Mouse (Mus musculus) heart, postnatal 0 days (tissue): ENCODE data around the gene Tgm4. TPM values are rescaled to one million over a fixed set of nuclear protein-coding genes. Genes with fewer than 3 reads are reported as not detected.
A peak's percentile ranks its signal among the peaks of the same experiment; 100 is the strongest.

Source experiments
- ATAC-seq: fragments of 200-750 bp; cut with Nextera tagmentation; 2 replicates; pipeline ENCODE4 v1.8.0; 2017; ENCODE audit warnings: low read depth, moderate number of reproducible peaks, moderate library complexity; ENCODE audit not compliant: insufficient read depth
- DNase-seq: peaks from one replicate; pipeline ENCODE4 v3.0.0-alpha.2; 2016; ENCODE audit warnings: low spot score
- H3K27ac ChIP-seq: fragments of 300-500 bp; sonication (generic); 2 replicates; pipeline ENCODE4 v1.5.1; 2014; ENCODE audit warnings: low read depth, mild to moderate bottlenecking
- H3K27me3 ChIP-seq: fragments of 300-500 bp; sonication (generic); 2 replicates; pipeline ENCODE4 v1.6.1; 2014; ENCODE audit warnings: low read length, mixed read lengths; ENCODE audit not compliant: control insufficient read depth, insufficient read depth
- H3K36me3 ChIP-seq: fragments of 300-500 bp; sonication (generic); replicated peaks from 2 replicates; pipeline ENCODE4 v1.6.1; 2014; ENCODE audit warnings: low read length, mixed read lengths; ENCODE audit not compliant: control insufficient read depth, insufficient read depth
- H3K4me1 ChIP-seq: fragments of 300-500 bp; sonication (generic); 2 replicates; pipeline ENCODE4 v1.6.1; 2014; ENCODE audit warnings: antibody characterized with exemption; ENCODE audit not compliant: control insufficient read depth, insufficient read depth
- H3K4me2 ChIP-seq: fragments of 300-500 bp; sonication (generic); 2 replicates; pipeline ENCODE4 v1.6.1; 2014; ENCODE audit warnings: low read depth, mild to moderate bottlenecking, low read length, moderate library complexity
- H3K4me3 ChIP-seq: fragments of 300-500 bp; sonication (generic); 2 replicates; pipeline ENCODE4 v1.5.1; 2014; ENCODE audit warnings: low read depth, low read length
- H3K9ac ChIP-seq: fragments of 300-500 bp; sonication (generic); replicated peaks from 2 replicates; pipeline ENCODE4 v1.6.1; 2014; ENCODE audit warnings: low read depth, low read length, mixed read lengths
- H3K9me3 ChIP-seq: fragments of 300-500 bp; sonication (generic); replicated peaks from 2 replicates; pipeline ENCODE4 v1.6.1; 2016; ENCODE audit warnings: low read length; ENCODE audit not compliant: control insufficient read depth
- CTCF ChIP-seq: IDR thresholded peaks from 2 replicates; pipeline ENCODE4 v1.5.1; 2016; ENCODE audit warnings: antibody characterized with exemption, control low read depth, low read depth
- EP300 ChIP-seq: IDR thresholded peaks from 2 replicates; pipeline ENCODE4 v1.6.1; 2016; ENCODE audit warnings: antibody characterized with exemption, low read depth
- WGBS: fragments of 180-500 bp; shearing (Covaris S2); extraction: QIAGEN DNeasy Blood & Tissue Kit; methylation state at CpG from one replicate; pipeline ENCODE4 v1.1.7; 2014; 5-methylcytosine and 5-hydroxymethylcytosine counted together
- polyA plus RNA-seq: library from polyadenylated mRNA; unstranded; fragments of >200 nt; fragmentation: Nextera tagmentation; extraction: Ambion mirVana; gene quantifications from 2 replicates; pipeline ENCODE4 v1.2.1, GENCODE M21; 2015
- total RNA-seq: library from RNA; depleted of rRNA; stranded (reverse); fragments of >200 nt; gene quantifications from 2 replicates; pipeline ENCODE4 v1.2.3, GENCODE M21; 2014; ENCODE audit warnings: low replicate concordance

Tgm4 gene
- total and polyA plus RNA-seq, 2 experiments from 2014 or later: 0.20 TPM; not detected in 1

GRCm38 (mm10) chr9:123087558-123087957 lies 53.0 kb downstream of the Tgm4 start:
- H3K4me1 ChIP-seq: no peaks in the 10 kb centered on the region
- H3K9me3 ChIP-seq: no peaks in the 10 kb centered on the region
- H3K4me3 ChIP-seq: no peak overlapping the region
- DNase-seq: no peak
- H3K36me3 ChIP-seq: peaks cover 66% of the 10 kb centered on the region
- H3K27ac ChIP-seq: no peak overlapping the region
- no peaks in the 10 kb centered on the region for H3K27me3 ChIP-seq
- no peak overlapping the region for H3K4me2 ChIP-seq
- no peak overlapping the region for H3K9ac ChIP-seq
- no peak for ATAC-seq
- 35% methylated on average over 3 of the region's 3 CpGs for WGBS
- no peak for TF ChIP-seq EP300
- TF ChIP-seq CTCF: no peak

DNA sequence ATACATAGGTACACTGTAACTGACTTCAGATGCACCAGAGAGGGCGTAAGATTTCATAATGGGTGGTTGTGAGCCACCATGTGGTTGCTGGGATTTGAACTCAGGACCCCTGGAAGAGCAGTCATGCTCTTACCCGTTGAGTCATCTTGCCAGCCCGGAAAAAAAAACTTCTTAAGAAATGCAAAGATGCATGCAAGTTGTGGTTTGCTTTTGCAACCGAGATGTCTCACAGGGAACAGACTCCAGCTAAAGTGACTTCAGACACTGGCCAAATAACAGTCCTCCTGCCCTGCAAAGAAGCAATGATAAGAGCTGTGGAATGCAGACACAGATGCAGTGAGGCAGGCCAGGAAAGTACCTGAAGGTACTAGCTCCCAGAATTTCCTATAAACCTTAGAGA lies 56.3 kb downstream of the Tgm4 start:
- no peak overlapping the region for H3K4me3 ChIP-seq
- no peak overlapping the region for H3K4me2 ChIP-seq
- no peaks in the 10 kb centered on the region for H3K9me3 ChIP-seq
- ATAC-seq (no peak), DNase-seq (no peak)
- 79% methylated on average over 4 of the region's 4 CpGs for WGBS
- TF ChIP-seq CTCF: no peak
- TF ChIP-seq EP300: no peak
- H3K27me3 ChIP-seq: no peaks in the 10 kb centered on the region
- H3K36me3 ChIP-seq: peaks cover 46% of the 10 kb centered on the region
- H3K4me1 ChIP-seq: no peaks in the 10 kb centered on the region
- no peak overlapping the region for H3K9ac ChIP-seq
- H3K27ac ChIP-seq: no peak overlapping the region

- ATAC-seq: no peak
- peaks cover 50% of the 10 kb centered on the region for H3K36me3 ChIP-seq
- H3K27ac ChIP-seq: no peak overlapping the region
- H3K4me1 ChIP-seq: no peaks in the 10 kb centered on the region
- no peaks in the 10 kb centered on the region for H3K27me3 ChIP-seq
- H3K9ac ChIP-seq: no peak overlapping the region
- H3K9me3 ChIP-seq: no peaks in the 10 kb centered on the region
- 92% methylated on average over 16 of the region's 16 CpGs for WGBS
- no peak overlapping the region for H3K4me2 ChIP-seq
- TF ChIP-seq EP300 (no peak), CTCF (no peak)
- H3K4me3 ChIP-seq: no peak overlapping the region
- no peak for DNase-seq
Observed at GRCm38 (mm10) chr9:123099631-123100455, 65.3 kb downstream of the Tgm4 start.

DNA sequence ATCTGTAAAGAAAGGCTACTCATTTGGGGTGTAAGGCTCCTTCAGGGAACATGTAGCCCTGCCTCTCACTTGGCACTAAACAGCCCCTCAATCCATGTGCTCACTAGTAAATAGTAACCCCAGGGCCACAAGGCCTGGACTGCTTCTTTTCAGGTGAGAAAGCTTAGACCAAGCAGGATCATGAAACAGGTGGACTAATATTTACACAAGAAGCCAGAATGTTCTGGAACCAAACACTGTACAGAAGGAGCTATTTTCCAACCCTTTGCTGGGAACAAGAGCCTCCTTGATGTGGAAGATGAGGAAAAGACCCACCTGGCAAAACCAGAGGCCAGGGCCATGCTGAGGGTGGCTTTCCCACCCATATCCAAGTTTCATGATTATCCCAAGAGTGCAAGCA lies 68.9 kb downstream of the Tgm4 start:
- ATAC-seq (no peak), DNase-seq (no peak)
- Histone ChIP-seq H3K4me3 (no peak overlapping the region), H3K27me3 (no peaks in the 10 kb centered on the region), H3K9me3 (no peaks in the 10 kb centered on the region), H3K4me1 (no peaks in the 10 kb centered on the region), H3K27ac (no peak overlapping the region), H3K4me2 (no peak overlapping the region), H3K36me3 (peaks cover 25% of the 10 kb centered on the region), H3K9ac (no peak overlapping the region)
- TF ChIP-seq EP300 (no peak), CTCF (no peak)

GRCm38 (mm10) chr9:123104362-123104761 lies 69.8 kb downstream of the Tgm4 start:
- Histone ChIP-seq H3K4me2 (no peak overlapping the region), H3K9me3 (no peaks in the 10 kb centered on the region), H3K36me3 (peaks cover 16% of the 10 kb centered on the region), H3K4me1 (no peaks in the 10 kb centered on the region), H3K27ac (no peak overlapping the region), H3K9ac (no peak overlapping the region), H3K27me3 (no peaks in the 10 kb centered on the region), H3K4me3 (no peak overlapping the region)
- ATAC-seq (no peak), DNase-seq (no peak)
- TF ChIP-seq CTCF (no peak), EP300 (no peak)

GRCm38 (mm10) chr9:123107186-123107585 lies 72.7 kb downstream of the Tgm4 start:
- H3K27me3 ChIP-seq: no peaks in the 10 kb centered on the region
- peaks cover 5% of the 10 kb centered on the region for H3K4me1 ChIP-seq
- no peak overlapping the region for H3K4me3 ChIP-seq
- DNase-seq: no peak
- H3K36me3 ChIP-seq: peaks cover 3% of the 10 kb centered on the region; the same call in 1 of the 2 replicates
- no peaks in the 10 kb centered on the region for H3K9me3 ChIP-seq
- ATAC-seq: peak; percentile 82
- no peak overlapping the region for H3K27ac ChIP-seq
- no peak overlapping the region for H3K4me2 ChIP-seq
- no peak overlapping the region for H3K9ac ChIP-seq
- WGBS: 86% methylated on average over 4 of the region's 4 CpGs
- TF ChIP-seq CTCF (no peak), EP300 (no peak)
